ENCODE assay signal across 9 mouse cellular contexts in genomic region chr17:56119981-56120880, GRCm38 (mm10). TPM values are rescaled to one million over a fixed set of nuclear protein-coding genes. Genes with fewer than 3 reads are reported as not detected.
A peak's percentile ranks its signal among the peaks of the same experiment; 100 is the strongest.
DNase-seq lines count a peak whose midpoint lies in the region; ATAC-seq lines count a peak whose summit lies in the region.
"Had no signal": no experiment of that assay in that cellular context is flagged by ENCODE, and none has a peak within 500 bp of the region (broad histone marks: within the 10 kb centered on the region; RNA-seq: fewer than 3 reads in every experiment).

No protein-coding gene starts in this region.

- 3% methylated on average over 66 of the region's 66 CpGs for WGBS in heart, embryonic 15.5 days
- 9% methylated on average over 66 of the region's 66 CpGs for WGBS in neural tube, embryonic 13.5 days

- H3K4me1 ChIP-seq in heart, embryonic 15.5 days (replicated peaks) = peaks cover 32% of the 10 kb centered on the region
- H3K4me1 ChIP-seq in neural tube, embryonic 13.5 days (replicated peaks) = peaks cover 25% of the 10 kb centered on the region

- peak; percentile 77 for DNase-seq in gastrocnemius, adult 18-20 months (ENCODE audit: low spot score)
- DNase-seq in gastrocnemius, postnatal 10 days = no peak
- DNase-seq in cerebellum, adult 8-10 months = peak; percentile 62
- peak; percentile 84 for DNase-seq in kidney, postnatal 14 days
- no peak for DNase-seq in spleen, adult 18-20 months
- no peak for DNase-seq in frontal cortex, postnatal 36 days (ENCODE audit: low spot score in 2 of 2)

- H3K9ac ChIP-seq in heart, embryonic 15.5 days = peak overlapping the region; percentile 26
- no peak overlapping the region for H3K9ac ChIP-seq in neural tube, embryonic 13.5 days

- peaks cover 7% of the 10 kb centered on the region; the same call in 1 of the 2 replicates for H3K9me3 ChIP-seq in heart, embryonic 15.5 days (replicated peaks)
- H3K9me3 ChIP-seq in neural tube, embryonic 13.5 days = peaks cover 15% of the 10 kb centered on the region

- ATAC-seq in heart, embryonic 15.5 days (replicated peaks; ENCODE audit: insufficient number of reproducible peaks, insufficient read depth, low FRiP score, low read depth) = peak; percentile 42; the same call in 1 of the 2 replicates
- no peak for ATAC-seq in neural tube, embryonic 13.5 days (ENCODE audit: low read depth)

- peaks cover 81% of the 10 kb centered on the region for H3K27me3 ChIP-seq in heart, embryonic 15.5 days
- H3K27me3 ChIP-seq in neural tube, embryonic 13.5 days = peaks cover 89% of the 10 kb centered on the region

- H3K27ac ChIP-seq in heart, embryonic 15.5 days = no peak overlapping the region
- H3K27ac ChIP-seq in neural tube, embryonic 13.5 days (replicated peaks) = no peak overlapping the region

- H3K4me3 ChIP-seq in heart, embryonic 15.5 days = peak overlapping the region; percentile 40
- no peak overlapping the region for H3K4me3 ChIP-seq in neural tube, embryonic 13.5 days
- H3K4me3 ChIP-seq: erythroblast, embryonic 14.5 days had no signal

- H3K4me2 ChIP-seq in heart, embryonic 15.5 days = peak overlapping the region; percentile 64
- 0 out of 2 replicates have a peak overlapping the region, but pooled peaks have one; percentile 16 for H3K4me2 ChIP-seq in neural tube, embryonic 13.5 days

- no peaks in the 10 kb centered on the region for H3K36me3 ChIP-seq in heart, embryonic 15.5 days
- H3K36me3 ChIP-seq in neural tube, embryonic 13.5 days = peaks cover 24% of the 10 kb centered on the region

RNA-seq across cellular contexts. Expression of gene Lrg1, which starts 1.6 kb away (rescaled TPM):
- total RNA-seq in gastrocnemius, adult 18-20 months (2021) = 10 to 100 TPM; 11.4 to 23.0 TPM
- total RNA-seq in gastrocnemius, postnatal 10 days (2021) = 1 to 10 TPM; 1.4 to 3.1 TPM
- polyA plus RNA-seq in heart, embryonic 15.5 days (2015; fragmentation: Nextera tagmentation; extraction: Ambion mirVana) = 1.0 and 1.3 TPM in 2 replicates
- polyA plus RNA-seq in neural tube, embryonic 13.5 days (2015; fragmentation: Nextera tagmentation; extraction: Ambion mirVana) = 0.22 TPM in 1 of 2 replicates, not detected in the other

RNA-seq across cellular contexts. Expression of gene Plin5, which starts 2.8 kb away (rescaled TPM):
- total RNA-seq in gastrocnemius, adult 18-20 months (2021) = 10 to 100 TPM; 22.5 to 29.0 TPM
- 10 to 100 TPM; 19.2 to 19.9 TPM for total RNA-seq in gastrocnemius, postnatal 10 days (2021)
- 1.0 and 1.1 TPM in 2 replicates for polyA plus RNA-seq in heart, embryonic 15.5 days (2015; fragmentation: Nextera tagmentation; extraction: Ambion mirVana)
- 0.83 and 0.93 TPM in 2 replicates for polyA plus RNA-seq in neural tube, embryonic 13.5 days (2015; fragmentation: Nextera tagmentation; extraction: Ambion mirVana)
- polyA plus RNA-seq: erythroblast, embryonic 14.5 days had no signal

RNA-seq across cellular contexts. Expression of gene Plin4, which starts 10.6 kb away (rescaled TPM):
- 100 to 1,000 TPM; 142 to 235 TPM for total RNA-seq in gastrocnemius, adult 18-20 months (2021)
- 100 to 1,000 TPM in 1 of 2 experiments, 10 to 100 TPM in 1; 75.2 to 106 TPM for total RNA-seq in gastrocnemius, postnatal 10 days (2021)
- polyA plus RNA-seq in heart, embryonic 15.5 days (2015; fragmentation: Nextera tagmentation; extraction: Ambion mirVana) = 0.41 and 0.57 TPM in 2 replicates
- 0.03 and 0.11 TPM in 2 replicates for polyA plus RNA-seq in neural tube, embryonic 13.5 days (2015; fragmentation: Nextera tagmentation; extraction: Ambion mirVana)
- polyA plus RNA-seq: erythroblast, embryonic 14.5 days had no signal

RNA-seq across cellular contexts. Expression of gene Sema6b, which starts 19.9 kb away (rescaled TPM):
- 1 to 10 TPM; 1.5 to 3.7 TPM for total RNA-seq in gastrocnemius, adult 18-20 months (2021)
- 10 to 100 TPM; 14.4 to 14.7 TPM for total RNA-seq in gastrocnemius, postnatal 10 days (2021)
- polyA plus RNA-seq in heart, embryonic 15.5 days (2015; fragmentation: Nextera tagmentation; extraction: Ambion mirVana) = 0.92 and 1.3 TPM in 2 replicates
- 10.9 and 11.1 TPM in 2 replicates for polyA plus RNA-seq in neural tube, embryonic 13.5 days (2015; fragmentation: Nextera tagmentation; extraction: Ambion mirVana)

RNA-seq across cellular contexts. Expression of gene Hdgfl2, which starts 40.8 kb away (rescaled TPM):
- total RNA-seq in gastrocnemius, adult 18-20 months (2021) = 10 to 100 TPM; 23.2 to 25.5 TPM
- total RNA-seq in gastrocnemius, postnatal 10 days (2021) = 10 to 100 TPM; 37.7 to 45.7 TPM
- 65.8 and 86.4 TPM in 2 replicates for polyA plus RNA-seq in heart, embryonic 15.5 days (2015; fragmentation: Nextera tagmentation; extraction: Ambion mirVana)
- polyA plus RNA-seq in neural tube, embryonic 13.5 days (2015; fragmentation: Nextera tagmentation; extraction: Ambion mirVana) = 140 and 150 TPM in 2 replicates

Comparison
In these comparisons a context has a peak if more than half of its experiments do, and no peak if none do; other contexts are left out.
1. DNase-seq: peak in gastrocnemius, adult 18-20 months (single experiment), cerebellum, adult 8-10 months (single experiment) and kidney, postnatal 14 days (single experiment); none in gastrocnemius, postnatal 10 days (single experiment), spleen, adult 18-20 months (0 of 2) and frontal cortex, postnatal 36 days (0 of 2).